Mouse (Mus musculus): Measurements from ENCODE around the gene Edn2.

DNA sequence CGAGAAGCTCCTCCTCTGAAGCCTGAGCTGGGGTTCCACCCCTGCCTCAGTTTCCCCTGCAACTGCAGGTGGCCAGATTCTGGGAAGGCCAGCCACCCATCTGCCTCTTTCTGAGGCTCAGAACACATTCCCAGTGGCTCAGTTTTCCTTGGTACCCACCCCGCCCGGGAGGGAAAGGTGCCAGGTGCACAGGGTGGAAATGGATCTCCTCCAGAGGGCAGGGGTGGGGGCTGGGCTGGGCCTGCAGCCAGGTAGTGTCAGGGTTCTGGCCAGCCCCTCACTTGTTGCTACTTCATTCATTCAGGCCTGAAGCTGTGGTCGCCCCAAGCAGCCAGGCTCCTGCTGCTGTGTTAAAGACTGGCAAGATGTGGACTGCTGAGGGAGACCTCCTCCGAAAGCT, 3.3 kb downstream of the Edn2 start:
- TF ChIP-seq POLR2A (IDR thresholded peaks at IDR 0.05; ENCODE audit: extremely low read depth, insufficient read depth, low read length) (no peak), CTCF (IDR thresholded peaks at IDR 0.05; ENCODE audit: low read depth, low read length) (no peak)

All from liver, adult 2 months (tissue).